Mouse (Mus musculus) ES-E14 (cell line): ENCODE measurements at regions not wholly inside any gene's neighbourhood (a gene's known extent, or its start where the extent isn't known, plus 50 kb on each side); places are given as distances from the start of the nearest gene placed in this dataset.

Source experiments
- DNase-seq: peaks from one replicate; pipeline ENCODE4 v3.0.0-alpha.2; 2013; ENCODE audit warnings: low read depth, low spot score
- H3K27ac ChIP-seq: 2 replicates; pipeline ENCODE4 v1.5.1; 2012; ENCODE audit warnings: low read depth, mild to moderate bottlenecking, low read length, moderate library complexity, mixed read lengths; ENCODE audit not compliant: poor library complexity, insufficient read depth, severe bottlenecking
- H3K36me3 ChIP-seq: 2 replicates; pipeline ENCODE4 v1.6.1; 2012; ENCODE audit warnings: mild to moderate bottlenecking, low read length, moderate library complexity, mixed read lengths; ENCODE audit not compliant: control insufficient read depth, poor library complexity, insufficient read depth, severe bottlenecking
- H3K4me1 ChIP-seq, 2 experiments: fragments of 150-350 bp in 1 of 2; sonication (generic) in 1 of 2; 2 replicates each; pipeline ENCODE4 v1.6.1; 2012; ENCODE audit warnings: low read length in 2 of 2, mild to moderate bottlenecking in 1 of 2, mixed read lengths in 1 of 2; ENCODE audit not compliant: control insufficient read depth in 2 of 2, insufficient read depth in 2 of 2, poor library complexity in 1 of 2
- H3K4me3 ChIP-seq, 2 experiments: fragments of 150-350 bp in 1 of 2; sonication (generic) in 1 of 2; 2 replicates each; pipeline ENCODE4 v1.5.1; 2012; ENCODE audit warnings: low read length in 2 of 2, low read depth in 1 of 2, mild to moderate bottlenecking in 1 of 2, mixed read lengths in 1 of 2; ENCODE audit not compliant: insufficient read depth in 1 of 2, poor library complexity in 1 of 2, severe bottlenecking in 1 of 2
- H3K9ac ChIP-seq: 2 replicates; pipeline ENCODE4 v1.6.1; 2012; ENCODE audit warnings: low read depth, mild to moderate bottlenecking, low read length, mixed read lengths; ENCODE audit not compliant: poor library complexity, insufficient read depth, severe bottlenecking
- H3K9me3 ChIP-seq: fragments of 150-350 bp; sonication (generic); 2 replicates; pipeline ENCODE4 v1.6.1; 2012; ENCODE audit warnings: low read depth, mild to moderate bottlenecking, low read length; ENCODE audit not compliant: control insufficient read depth, insufficient read depth
- CHD2 ChIP-seq: IDR thresholded peaks from 2 replicates; pipeline ENCODE4 v1.6.1; 2014; ENCODE audit warnings: mild to moderate bottlenecking, low read depth, low read length, inconsistent platforms
- HCFC1 ChIP-seq: IDR thresholded peaks from 2 replicates; pipeline ENCODE4 v1.6.1; 2012; ENCODE audit warnings: low read length, inconsistent platforms, borderline replicate concordance; ENCODE audit not compliant: insufficient read depth
- MAFK ChIP-seq: IDR thresholded peaks from 2 replicates; pipeline ENCODE4 v1.6.1; 2014; ENCODE audit warnings: mild to moderate bottlenecking, low read depth, low read length, inconsistent platforms; ENCODE audit not compliant: insufficient read depth
- ZC3H11A ChIP-seq: IDR thresholded peaks from 2 replicates; pipeline ENCODE4 v1.6.1; 2012; ENCODE audit warnings: low read depth, mild to moderate bottlenecking, inconsistent platforms, low read length, borderline replicate concordance
- ZNF384 ChIP-seq: IDR thresholded peaks from 2 replicates; pipeline ENCODE4 v1.6.1; 2012; ENCODE audit warnings: low read depth, low read length, inconsistent platforms
- in situ Hi-C, 2 experiments: fragments of 600-800 bp; cut with MboI; formaldehyde crosslinking; loops; one replicate each; pipeline ENCODE4 v1.15.1; 2025; ENCODE audit warnings: low sequenced_read_pairs in 2 of 2, inconsistent platforms in 1 of 2; ENCODE audit not compliant: unreplicated experiment in 2 of 2

GRCm38 (mm10) chr10:60948983-60949677 is 117.7 kb upstream of the Unc5b start:
- H3K36me3 ChIP-seq = no peaks in the 10 kb centered on the region
- no peak overlapping the region for H3K27ac ChIP-seq
- TF ChIP-seq CHD2 (no peak), ZNF384 (0 out of 2 replicates have a peak, but pooled peaks have one; percentile 21)
- H3K4me1 ChIP-seq = peaks cover 1 to 8% of the 10 kb centered on the region in 2 experiments; a peak in 1 of 4 replicates
- H3K9me3 ChIP-seq = no peaks in the 10 kb centered on the region
- no peak overlapping the region for H3K9ac ChIP-seq
- in situ Hi-C loops = no loop called here
- DNase-seq = no peak
- no peak overlapping the region for H3K4me3 ChIP-seq

GRCm38 (mm10) chr10:60943074-60943473 is 111.7 kb upstream of the Unc5b start:
- Histone ChIP-seq H3K36me3 (no peaks in the 10 kb centered on the region), H3K9ac (no peak overlapping the region), H3K4me1 (0 out of 4 replicates have a peak, but pooled peaks cover 0 to 1% of the 10 kb centered on the region in 2 experiments), H3K4me3 (no peak overlapping the region), H3K27ac (no peak overlapping the region), H3K9me3 (no peaks in the 10 kb centered on the region)
- no peak for DNase-seq
- no peak for TF ChIP-seq HCFC1
- no peak for TF ChIP-seq CHD2
- TF ChIP-seq MAFK = no peak
- TF ChIP-seq ZNF384 = no peak
- no peak for TF ChIP-seq ZC3H11A
- in situ Hi-C loops = no loop called here

GRCm38 (mm10) chr10:60938749-60939148 is 107.4 kb upstream of the Unc5b start:
- TF ChIP-seq ZNF384 (no peak), ZC3H11A (no peak), HCFC1 (peak; percentile 80), CHD2 (no peak), MAFK (no peak)
- no peak for DNase-seq
- H3K9me3 ChIP-seq = no peaks in the 10 kb centered on the region
- H3K4me3 ChIP-seq = no peak overlapping the region
- no peaks in the 10 kb centered on the region for H3K36me3 ChIP-seq
- H3K9ac ChIP-seq = no peak overlapping the region
- in situ Hi-C loops = no loop called here
- H3K27ac ChIP-seq = no peak overlapping the region
- no peaks in the 10 kb centered on the region for H3K4me1 ChIP-seq

- H3K4me1 ChIP-seq = peaks cover 0 to 3% of the 10 kb centered on the region in 2 experiments; a peak in 1 of 4 replicates
- no peaks in the 10 kb centered on the region for H3K36me3 ChIP-seq
- no peak overlapping the region for H3K4me3 ChIP-seq
- TF ChIP-seq CHD2 (no peak), ZC3H11A (no peak), HCFC1 (no peak), MAFK (no peak), ZNF384 (no peak)
- DNase-seq = no peak
- in situ Hi-C loops = no loop called here
- no peak overlapping the region for H3K9ac ChIP-seq
- H3K9me3 ChIP-seq = no peaks in the 10 kb centered on the region
- H3K27ac ChIP-seq = no peak overlapping the region
Measured at GRCm38 (mm10) chr10:60937517-60937866, 106.1 kb upstream of the Unc5b start.
